In the genomic region with DNA sequence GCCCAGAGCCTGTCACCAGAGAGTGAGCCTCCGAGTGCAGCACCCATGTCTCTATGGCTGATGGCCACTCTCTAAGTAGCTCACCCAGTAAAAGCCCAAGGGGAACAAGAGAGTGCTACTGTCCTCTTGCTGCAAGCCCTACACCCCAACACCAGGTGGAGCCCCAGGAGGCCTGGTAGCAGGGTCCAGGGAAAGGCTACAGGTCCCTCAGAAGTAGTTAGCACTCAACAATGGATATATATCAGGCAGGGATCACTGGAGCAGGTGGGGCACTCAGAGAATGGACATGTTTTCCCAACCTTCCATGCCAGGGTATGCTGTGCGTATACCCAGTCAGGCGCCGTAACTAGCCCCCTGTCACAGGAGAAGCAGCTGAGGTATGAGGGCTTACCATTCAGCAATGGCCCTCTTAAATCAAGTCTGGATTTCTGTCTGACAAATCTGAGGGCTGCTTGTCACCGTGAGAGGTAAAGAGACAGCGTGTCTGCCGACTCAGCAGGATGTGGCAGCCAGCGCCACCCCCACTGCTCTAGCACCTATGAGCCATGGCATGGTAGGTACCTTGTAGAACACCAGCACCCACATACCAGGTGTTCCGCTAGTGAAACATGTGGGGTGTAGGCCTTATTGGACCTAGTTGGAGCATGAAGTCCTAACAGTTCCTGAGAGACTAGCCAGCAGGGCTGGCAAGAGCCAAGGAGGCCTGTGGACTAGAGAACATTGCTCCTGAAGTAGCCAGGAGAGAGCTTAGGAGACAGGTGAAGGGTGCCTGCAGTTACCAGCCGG, we compare ENCODE assay signal across 8 mouse cellular contexts. TPM values are rescaled to one million over a fixed set of nuclear protein-coding genes. Genes with fewer than 3 reads are reported as not detected.
A peak's percentile ranks its signal among the peaks of the same experiment; 100 is the strongest.
DNase-seq lines count a peak whose midpoint lies in the region; ATAC-seq and TF ChIP-seq lines count a peak whose summit lies in the region.

No protein-coding gene starts in this region.

- H3K9ac ChIP-seq in MEL (ENCODE audit: control insufficient read depth, low read depth, low read length, poor library complexity, severe bottlenecking) = no peak overlapping the region
- H3K9ac ChIP-seq in hindbrain, postnatal 0 days (replicated peaks; ENCODE audit: low read length) = no peak overlapping the region

- H3K4me3 ChIP-seq in MEL (ENCODE audit: control insufficient read depth in 1 of 2, insufficient read depth in 1 of 2, low read depth in 2 of 2, low read length in 2 of 2) = no peak overlapping the region
- no peak overlapping the region for H3K4me3 ChIP-seq in hindbrain, postnatal 0 days (ENCODE audit: low read length)

- DNase-seq in layer of hippocampus, adult 9-11 months = peak; percentile 62
- no peak for DNase-seq in layer of hippocampus, adult 9-10 months (ENCODE audit: low spot score)
- no peak for DNase-seq in MEL (ENCODE audit: low read depth, low spot score)
- peak; percentile 19 for DNase-seq in fat pad, adult 2 months (ENCODE audit: extremely low read depth, low read depth, low spot score)
- no peak for DNase-seq in hindbrain, postnatal 0 days (ENCODE audit: low spot score)
- peak; percentile 73 for DNase-seq in lung, postnatal 25 days (ENCODE audit: low spot score)
- peak; percentile 43 to 47 for DNase-seq in thymus, postnatal 10 days (ENCODE audit: low spot score in 2 of 2)
- DNase-seq in urinary bladder, adult 18-20 months (ENCODE audit: low spot score in 2 of 2) = no peak

- peak; percentile 27 to 39 (median 39) for TF ChIP-seq CTCF in MEL (IDR thresholded peaks at IDR 0.05 in 2 of 3, conservative IDR thresholded peaks at IDR 0.05 in 1 of 3; ENCODE audit: control insufficient read depth in 1 of 3, insufficient read depth in 1 of 3, low read depth in 2 of 3, low read length in 3 of 3, poor library complexity in 1 of 3, severe bottlenecking in 1 of 3)
- peak; percentile 38 for TF ChIP-seq CTCF in hindbrain, postnatal 0 days (IDR thresholded peaks at IDR 0.05; ENCODE audit: low read depth)

- WGBS in hindbrain, postnatal 0 days = 87% methylated on average over 10 of the region's 10 CpGs

- TF ChIP-seq EP300 in MEL (IDR thresholded peaks at IDR 0.05; ENCODE audit: low read depth in 1 of 2, low read length in 2 of 2) = no peak

- no peak for TF ChIP-seq POLR2A in MEL (IDR thresholded peaks at IDR 0.05; ENCODE audit: control insufficient read depth in 1 of 2, insufficient read depth in 1 of 2, low read depth in 1 of 2, low read length in 2 of 2, poor library complexity in 1 of 2)

- H3K4me2 ChIP-seq in hindbrain, postnatal 0 days (ENCODE audit: low read depth, low read length) = no peak overlapping the region

- H3K36me3 ChIP-seq in MEL (ENCODE audit: control insufficient read depth in 1 of 2, insufficient read depth in 2 of 2, low read length in 2 of 2) = peaks cover 0 to 8% of the 10 kb centered on the region in 2 experiments; a peak in 2 of 4 replicates
- no peaks in the 10 kb centered on the region for H3K36me3 ChIP-seq in hindbrain, postnatal 0 days (ENCODE audit: insufficient read depth, low read length)

- no peak for ATAC-seq in hindbrain, postnatal 0 days

- no peak overlapping the region for H3K27ac ChIP-seq in MEL (ENCODE audit: control insufficient read depth, low read depth, low read length)
- H3K27ac ChIP-seq in hindbrain, postnatal 0 days = peak overlapping the region; percentile 12; the same call in 1 of the 2 replicates

- no peaks in the 10 kb centered on the region for H3K27me3 ChIP-seq in MEL (ENCODE audit: control insufficient read depth in 1 of 2, insufficient read depth in 2 of 2, low read length in 2 of 2)
- H3K27me3 ChIP-seq in hindbrain, postnatal 0 days (ENCODE audit: insufficient read depth, low read length) = no peaks in the 10 kb centered on the region

- peaks cover 5 to 11% of the 10 kb centered on the region in 2 experiments; a peak in 3 of 4 replicates for H3K4me1 ChIP-seq in MEL (ENCODE audit: control insufficient read depth in 1 of 2, insufficient read depth in 2 of 2, low read length in 2 of 2)
- H3K4me1 ChIP-seq in hindbrain, postnatal 0 days (ENCODE audit: insufficient read depth, low read length) = peaks cover 19% of the 10 kb centered on the region

- no peaks in the 10 kb centered on the region for H3K79me2 ChIP-seq in MEL (ENCODE audit: control insufficient read depth, insufficient read depth, low read length, poor library complexity)

- H3K9me3 ChIP-seq in MEL (replicated peaks; ENCODE audit: insufficient read depth, low read length) = no peaks in the 10 kb centered on the region
- H3K9me3 ChIP-seq in hindbrain, postnatal 0 days (ENCODE audit: low read length) = no peaks in the 10 kb centered on the region

- peak; percentile 19 for TF ChIP-seq RAD21 in MEL (IDR thresholded peaks at IDR 0.05; ENCODE audit: low read depth, low read length)

TF ChIP-seq in MEL, 35 proteins besides CTCF, POLR2A, EP300 and RAD21:
- TF ChIP-seq SMC3 (IDR thresholded peaks at IDR 0.05; ENCODE audit: low read depth, low read length) = peak; percentile 60
- no peak for TF ChIP-seq NELFE (IDR thresholded peaks at IDR 0.05; ENCODE audit: low read depth, low read length)

RNA-seq across cellular contexts. Expression of a gene that starts 42.9 kb away (rescaled TPM):
- total RNA-seq in MEL (2012; rRNA removed) = 3.0 and 4.4 TPM in 2 replicates
- 1 to 10 TPM in 1 of 2 experiments, not detected in 1; 4.1 TPM for polyA plus RNA-seq in MEL (2012; ENCODE audit: insufficient read depth in 1 of 2, insufficient read length in 2 of 2, low read depth in 1 of 2, low replicate concordance in 2 of 2, missing spikeins in 1 of 2)
- total RNA-seq in hindbrain, postnatal 0 days (2014; rRNA removed) = 0.86 and 9.0 TPM in 2 replicates
- polyA plus RNA-seq in hindbrain, postnatal 0 days (2015; fragmentation: Nextera tagmentation; extraction: Ambion mirVana) = 8.9 and 10.0 TPM in 2 replicates

RNA-seq across cellular contexts. Expression of a gene that starts 43.1 kb away (rescaled TPM):
- 119 and 140 TPM in 2 replicates for total RNA-seq in MEL (2012; rRNA removed)
- 100 to 1,000 TPM; 114 to 379 TPM for polyA plus RNA-seq in MEL (2012; ENCODE audit: insufficient read depth in 1 of 2, insufficient read length in 2 of 2, low read depth in 1 of 2, low replicate concordance in 2 of 2, missing spikeins in 1 of 2)
- 85.4 and 93.5 TPM in 2 replicates for total RNA-seq in hindbrain, postnatal 0 days (2014; rRNA removed)
- polyA plus RNA-seq in hindbrain, postnatal 0 days (2015; fragmentation: Nextera tagmentation; extraction: Ambion mirVana) = 129 and 136 TPM in 2 replicates

Comparison
In these comparisons a context has a peak if more than half of its experiments do, and no peak if none do; other contexts are left out.
1. DNase-seq: peak in layer of hippocampus, adult 9-11 months (single experiment), fat pad, adult 2 months (single experiment), lung, postnatal 25 days (single experiment) and thymus, postnatal 10 days (2 of 2); none in layer of hippocampus, adult 9-10 months (single experiment), MEL (single experiment), hindbrain, postnatal 0 days (single experiment) and urinary bladder, adult 18-20 months (0 of 2).